Mouse (Mus musculus) limb, embryonic 12.5 days (tissue): ENCODE measurements around the gene P4ha1. TPM values are rescaled to one million over a fixed set of nuclear protein-coding genes. Genes with fewer than 3 reads are reported as not detected.
"Not testable (repeated sequence)": the region's sequence is repeated elsewhere in the genome, so short reads cannot be mapped to it uniquely, and the experiment has no call there.

Experiments
- ATAC-seq: fragments of 200-750 bp; cut with Nextera tagmentation; 2 replicates; pipeline ENCODE4 v1.8.0; 2017; ENCODE audit warnings: low read depth, moderate TSS enrichment; ENCODE audit not compliant: insufficient number of reproducible peaks, insufficient read depth, low FRiP score, low TSS enrichment
- H3K27ac ChIP-seq: fragments of 300-500 bp; sonication (generic); 2 replicates; pipeline ENCODE4 v1.5.1; 2016; ENCODE audit warnings: mild to moderate bottlenecking, moderate library complexity
- H3K27me3 ChIP-seq: fragments of 300-500 bp; sonication (generic); 2 replicates; pipeline ENCODE4 v1.6.1; 2016; ENCODE audit warnings: mild to moderate bottlenecking, moderate library complexity
- H3K36me3 ChIP-seq: fragments of 300-500 bp; sonication (generic); 2 replicates; pipeline ENCODE4 v1.6.1; 2016; ENCODE audit warnings: mild to moderate bottlenecking, moderate library complexity
- H3K4me1 ChIP-seq: fragments of 300-500 bp; sonication (generic); replicated peaks from 2 replicates; pipeline ENCODE4 v1.6.1; 2016
- H3K4me2 ChIP-seq: fragments of 300-500 bp; sonication (generic); 2 replicates; pipeline ENCODE4 v1.6.1; 2016; ENCODE audit warnings: mild to moderate bottlenecking, moderate library complexity
- H3K4me3 ChIP-seq: fragments of 300-500 bp; sonication (generic); replicated peaks from 2 replicates; pipeline ENCODE4 v1.5.1; 2016; ENCODE audit warnings: mild to moderate bottlenecking
- H3K9ac ChIP-seq: fragments of 300-500 bp; sonication (generic); replicated peaks from 2 replicates; pipeline ENCODE4 v1.6.1; 2016; ENCODE audit warnings: mild to moderate bottlenecking, moderate library complexity
- H3K9me3 ChIP-seq: fragments of 300-500 bp; sonication (generic); 2 replicates; pipeline ENCODE4 v1.6.1; 2016; ENCODE audit warnings: mild to moderate bottlenecking, moderate library complexity
- WGBS: fragments of 180-500 bp; shearing (Covaris S2); methylation state at CpG from one replicate; pipeline ENCODE4 v1.1.7; 2016; 5-methylcytosine and 5-hydroxymethylcytosine counted together
- polyA plus RNA-seq: library from polyadenylated mRNA; unstranded; fragments of >200 nt; fragmentation: Nextera tagmentation; extraction: Ambion mirVana; gene quantifications from 2 replicates; pipeline ENCODE4 v1.2.1, GENCODE M21; 2016

P4ha1 gene
- polyA plus RNA-seq, 1 experiment from 2014 or later: 65.0 TPM

- Histone ChIP-seq H3K4me2 (no peak overlapping the region), H3K27ac (no peak overlapping the region), H3K27me3 (no peaks in the 10 kb centered on the region), H3K4me1 (no peaks in the 10 kb centered on the region), H3K9ac (no peak overlapping the region), H3K4me3 (no peak overlapping the region), H3K9me3 (no peaks in the 10 kb centered on the region; the same call in 1 of the 2 replicates), H3K36me3 (peaks cover 12% of the 10 kb centered on the region)
- 92% methylated on average over 4 of the region's 4 CpGs for WGBS
- no peak for ATAC-seq
These were observed 55.6 kb downstream of the P4ha1 start for GRCm38 (mm10) chr10:59378728-59379127.

- ATAC-seq: no peak
- WGBS: 62% methylated on average over 3 of the region's 3 CpGs
- no peak overlapping the region for H3K9ac ChIP-seq
- no peaks in the 10 kb centered on the region for H3K4me1 ChIP-seq
- no peak overlapping the region for H3K4me3 ChIP-seq
- peaks cover under 1% of the 10 kb centered on the region; the same call in 1 of the 2 replicates for H3K36me3 ChIP-seq
- H3K4me2 ChIP-seq: no peak overlapping the region
- H3K27me3 ChIP-seq: no peaks in the 10 kb centered on the region
- no peak overlapping the region for H3K27ac ChIP-seq
- no peaks in the 10 kb centered on the region; the same call in 1 of the 2 replicates for H3K9me3 ChIP-seq
These were observed 56.8 kb downstream of the P4ha1 start for GRCm38 (mm10) chr10:59379927-59380326.

- H3K4me1 ChIP-seq: no peaks in the 10 kb centered on the region
- no peak overlapping the region for H3K9ac ChIP-seq
- no peaks in the 10 kb centered on the region; the same call in 1 of the 2 replicates for H3K9me3 ChIP-seq
- H3K4me3 ChIP-seq: no peak overlapping the region
- H3K4me2 ChIP-seq: no peak overlapping the region
- no peaks in the 10 kb centered on the region for H3K27me3 ChIP-seq
- no peak for ATAC-seq
- H3K36me3 ChIP-seq: no peaks in the 10 kb centered on the region
- peak overlapping the region; percentile 5; the same call in 1 of the 2 replicates for H3K27ac ChIP-seq
- WGBS: 83% methylated on average over 2 of the region's 2 CpGs
These were observed 57.3 kb downstream of the P4ha1 start for GRCm38 (mm10) chr10:59380411-59380821.

GRCm38 (mm10) chr10:59381563-59381962 is 58.5 kb downstream of the P4ha1 start:
- H3K27me3 ChIP-seq, ATAC-seq, H3K36me3 ChIP-seq, H3K4me1 ChIP-seq, H3K27ac ChIP-seq, H3K9me3 ChIP-seq, H3K4me3 ChIP-seq, H3K9ac ChIP-seq, H3K4me2 ChIP-seq: not testable (repeated sequence)
- WGBS: 77% methylated on average over 6 of the region's 10 CpGs

- no peak for ATAC-seq
- peaks cover 4% of the 10 kb centered on the region; the same call in 1 of the 2 replicates for H3K36me3 ChIP-seq
- no peak overlapping the region for H3K4me3 ChIP-seq
These were observed 63.9 kb downstream of the P4ha1 start for GRCm38 (mm10) chr10:59386951-59387350.

GRCm38 (mm10) chr10:59389652-59390051 is 66.6 kb downstream of the P4ha1 start:
- H3K4me3 ChIP-seq: no peak overlapping the region
- peaks cover 4% of the 10 kb centered on the region; the same call in 1 of the 2 replicates for H3K36me3 ChIP-seq
- H3K9ac ChIP-seq: no peak overlapping the region
- ATAC-seq: no peak
- WGBS: 97% methylated on average over 3 of the region's 3 CpGs
- no peak overlapping the region for H3K4me2 ChIP-seq
- H3K27me3 ChIP-seq: no peaks in the 10 kb centered on the region
- H3K4me1 ChIP-seq: no peaks in the 10 kb centered on the region
- H3K27ac ChIP-seq: no peak overlapping the region
- H3K9me3 ChIP-seq: peaks cover 14% of the 10 kb centered on the region

More at GRCm38 (mm10) chr10:59386951-59387350, 63.9 kb downstream of the P4ha1 start:
- Histone ChIP-seq H3K27ac (no peak overlapping the region), H3K4me1 (no peaks in the 10 kb centered on the region), H3K9me3 (peaks cover 14% of the 10 kb centered on the region), H3K27me3 (no peaks in the 10 kb centered on the region), H3K9ac (no peak overlapping the region), H3K4me2 (no peak overlapping the region)
- 88% methylated on average over 8 of the region's 8 CpGs for WGBS

- ATAC-seq: no peak
- Histone ChIP-seq H3K4me3 (no peak overlapping the region), H3K4me1 (no peaks in the 10 kb centered on the region), H3K9ac (no peak overlapping the region), H3K4me2 (no peak overlapping the region), H3K9me3 (peaks cover 14% of the 10 kb centered on the region), H3K27ac (no peak overlapping the region), H3K36me3 (peaks cover 4% of the 10 kb centered on the region; the same call in 1 of the 2 replicates), H3K27me3 (no peaks in the 10 kb centered on the region)
- WGBS: 59% methylated on average over 4 of the region's 4 CpGs
These were observed 68.8 kb downstream of the P4ha1 start for GRCm38 (mm10) chr10:59391907-59392306.

- H3K9ac ChIP-seq, H3K9me3 ChIP-seq, H3K36me3 ChIP-seq, H3K4me1 ChIP-seq, ATAC-seq, H3K4me3 ChIP-seq, H3K27me3 ChIP-seq, H3K27ac ChIP-seq, H3K4me2 ChIP-seq: not testable (repeated sequence)
- 88% methylated on average over 10 of the region's 25 CpGs for WGBS
These were observed 72.4 kb downstream of the P4ha1 start, which contains the start of gene Gm10273 for GRCm38 (mm10) chr10:59395461-59395860. TSS of gene Gm10273 (plus strand) at chr10:59395632.

- Histone ChIP-seq H3K4me1 (peaks cover 14% of the 10 kb centered on the region), H3K36me3 (no peaks in the 10 kb centered on the region), H3K27ac (no peak within 1 kb of the TSS), H3K27me3 (no peaks in the 10 kb centered on the region), H3K9me3 (0 out of 2 replicates have a peak, but pooled peaks cover 4% of the 10 kb centered on the region), H3K9ac (no peak within 1 kb of the TSS), H3K4me2 (no peak within 1 kb of the TSS), H3K4me3 (no peak within 1 kb of the TSS)
- ATAC-seq: no peak
- WGBS: 77% methylated on average over 21 of the region's 21 CpGs
These were observed 80.0 kb downstream of the P4ha1 start, which contains the start of gene Pla2g12b for GRCm38 (mm10) chr10:59402899-59403792. TSS of gene Pla2g12b (plus strand) at chr10:59403660.

- H3K27me3 ChIP-seq: no peaks in the 10 kb centered on the region
- H3K4me2 ChIP-seq: no peak overlapping the region
- no peak overlapping the region for H3K4me3 ChIP-seq
- 0 out of 2 replicates have a peak, but pooled peaks cover 4% of the 10 kb centered on the region for H3K9me3 ChIP-seq
- peaks cover 20% of the 10 kb centered on the region for H3K4me1 ChIP-seq
- H3K27ac ChIP-seq: no peak overlapping the region
- no peak for ATAC-seq
- 76% methylated on average over 10 of the region's 10 CpGs for whole genome bisulfite sequencing
- no peak overlapping the region for H3K9ac ChIP-seq
- H3K36me3 ChIP-seq: no peaks in the 10 kb centered on the region
These were observed 80.7 kb downstream of the P4ha1 start for GRCm38 (mm10) chr10:59403793-59404149.

GRCm38 (mm10) chr10:59408499-59408898 is 85.4 kb downstream of the P4ha1 start:
- H3K27ac ChIP-seq: no peak overlapping the region
- H3K9ac ChIP-seq: no peak overlapping the region
- ATAC-seq: no peak
- no peaks in the 10 kb centered on the region for H3K27me3 ChIP-seq
- no peak overlapping the region; the same call in 1 of the 2 replicates for H3K4me2 ChIP-seq
- no peaks in the 10 kb centered on the region for H3K9me3 ChIP-seq
- H3K36me3 ChIP-seq: no peaks in the 10 kb centered on the region
- whole genome bisulfite sequencing: 21% methylated on average over 6 of the region's 6 CpGs
- H3K4me3 ChIP-seq: no peak overlapping the region
- H3K4me1 ChIP-seq: peaks cover 18% of the 10 kb centered on the region
